Mouse (Mus musculus): Measurements from ENCODE around the gene Gm8297. TPM values are rescaled to one million over a fixed set of nuclear protein-coding genes. Genes with fewer than 3 reads are reported as not detected.
"Not testable (repeated sequence)": the region's sequence is repeated elsewhere in the genome, so short reads cannot be mapped to it uniquely, and the experiment has no call there.

The Gm8297 gene
- polyA plus RNA-seq (2016; fragmentation: Nextera tagmentation; extraction: Ambion mirVana), result not detected in 2 replicates

GRCm38 (mm10) chr14:4983635-4984034 is at the start of gene Gm8297:
Gene Gm8297, plus strand, starts transcription at chr14:4983935.
- H3K4me1 ChIP-seq (replicated peaks); H3K27ac ChIP-seq; H3K36me3 ChIP-seq; H3K9me3 ChIP-seq; H3K4me3 ChIP-seq; H3K27me3 ChIP-seq (ENCODE audit: insufficient read depth, poor library complexity, severe bottlenecking); DNase-seq (ENCODE audit: low spot score): not testable (repeated sequence)

- H3K27me3 ChIP-seq (ENCODE audit: insufficient read depth, poor library complexity, severe bottlenecking); H3K36me3 ChIP-seq; H3K4me1 ChIP-seq (replicated peaks); DNase-seq (ENCODE audit: low spot score); H3K27ac ChIP-seq; H3K4me3 ChIP-seq; H3K9me3 ChIP-seq: not testable (repeated sequence)
- WGBS, result 88% methylated on average over 1 of the region's 2 CpGs
Measured at GRCm38 (mm10) chr14:5015591-5015990, 31.9 kb downstream of the Gm8297 start, which contains the start of gene Gm3298. Gene Gm3298, plus strand, starts transcription at chr14:5015891.

Other genes starting within 250 kb of the Gm8297 start
- gene Gm9602, start 207.6 kb upstream of the Gm8297 start, polyA plus RNA-seq (2016; fragmentation: Nextera tagmentation; extraction: Ambion mirVana), result not detected in 2 replicates
- not detected in 2 replicates for gene Gm3269, start 145.8 kb upstream of the Gm8297 start, polyA plus RNA-seq (2016; fragmentation: Nextera tagmentation; extraction: Ambion mirVana)
- gene Gm3264, start 128.4 kb upstream of the Gm8297 start, polyA plus RNA-seq (2016; fragmentation: Nextera tagmentation; extraction: Ambion mirVana), result 0.24 and 0.60 TPM in 2 replicates
- not detected in 2 replicates for gene Gm3278, start 91.5 kb upstream of the Gm8297 start, polyA plus RNA-seq (2016; fragmentation: Nextera tagmentation; extraction: Ambion mirVana)
- gene Gm3298, start 32.0 kb downstream of the Gm8297 start, polyA plus RNA-seq (2016; fragmentation: Nextera tagmentation; extraction: Ambion mirVana), result not detected in 2 replicates
- gene 4930555G01Rik, start 66.7 kb downstream of the Gm8297 start, polyA plus RNA-seq (2016; fragmentation: Nextera tagmentation; extraction: Ambion mirVana), result not detected in 2 replicates
- 1.4 and 1.6 TPM in 2 replicates for gene Gm8281, start 87.1 kb downstream of the Gm8297 start, polyA plus RNA-seq (2016; fragmentation: Nextera tagmentation; extraction: Ambion mirVana)
- not detected in 2 replicates for gene Gm8279, start 147.6 kb downstream of the Gm8297 start, polyA plus RNA-seq (2016; fragmentation: Nextera tagmentation; extraction: Ambion mirVana)
- gene Gm3317, start 180.6 kb downstream of the Gm8297 start, polyA plus RNA-seq (2016; fragmentation: Nextera tagmentation; extraction: Ambion mirVana), result not detected in 2 replicates
- gene Gm8271, start 201.9 kb downstream of the Gm8297 start, polyA plus RNA-seq (2016; fragmentation: Nextera tagmentation; extraction: Ambion mirVana), result not detected in 2 replicates

All from hindbrain, embryonic 10.5 days (tissue).